Mouse (Mus musculus) thymus, adult 2 months (tissue): ENCODE results near the gene Ppfia4. TPM values are rescaled to one million over a fixed set of nuclear protein-coding genes. Genes with fewer than 3 reads are reported as not detected.

Experiments used
- DNase-seq: peaks from one replicate; pipeline ENCODE4 v3.0.0; 2021
- H3K27ac ChIP-seq: fragments of 200-500 bp; 2 replicates; pipeline ENCODE4 v1.5.1; 2012; ENCODE audit warnings: low read length, control low read depth; ENCODE audit not compliant: control insufficient read depth, insufficient read depth
- H3K27me3 ChIP-seq: fragments of 200-500 bp; 2 replicates; pipeline ENCODE4 v1.6.1; 2012; ENCODE audit warnings: mild to moderate bottlenecking, low read length, moderate library complexity, mixed read lengths; ENCODE audit not compliant: control insufficient read depth, insufficient read depth
- H3K36me3 ChIP-seq: fragments of 200-500 bp; 2 replicates; pipeline ENCODE4 v1.6.1; 2012; ENCODE audit warnings: mild to moderate bottlenecking, low read length, moderate library complexity; ENCODE audit not compliant: control insufficient read depth, insufficient read depth
- H3K4me1 ChIP-seq: fragments of 200-500 bp; replicated peaks from 2 replicates; pipeline ENCODE4 v1.6.1; 2012; ENCODE audit warnings: low read length; ENCODE audit not compliant: control insufficient read depth, insufficient read depth
- H3K4me3 ChIP-seq: fragments of 200-500 bp; 2 replicates; pipeline ENCODE4 v1.5.1; 2012; ENCODE audit warnings: mild to moderate bottlenecking, low read length, control low read depth, moderate library complexity; ENCODE audit not compliant: control insufficient read depth, insufficient read depth
- CTCF ChIP-seq: fragments of 200-500 bp; IDR thresholded peaks from 2 replicates; pipeline ENCODE4 v1.5.1; 2012; ENCODE audit warnings: mild to moderate bottlenecking, control low read depth, low read length, moderate library complexity, borderline replicate concordance; ENCODE audit not compliant: control insufficient read depth, poor library complexity, insufficient read depth; ENCODE audit errors: extremely low read depth
- POLR2A ChIP-seq: fragments of 200-500 bp; IDR thresholded peaks from 2 replicates; pipeline ENCODE4 v1.6.1; 2012; ENCODE audit warnings: mild to moderate bottlenecking, low read length, control low read depth, moderate library complexity; ENCODE audit not compliant: control insufficient read depth, poor library complexity, insufficient read depth; ENCODE audit errors: extremely low read depth
- WGBS: fragments of 180-500 bp; shearing (Covaris S2); methylation state at CpG from one replicate; pipeline ENCODE4 v1.1.7; 2018; 5-methylcytosine and 5-hydroxymethylcytosine counted together
- polyA plus RNA-seq: library from polyadenylated mRNA; depleted of rRNA; stranded (reverse); fragments of >200 nt; gene quantifications from 2 replicates; pipeline ENCODE4 v1.2.3, GENCODE M21; 2012

Ppfia4 gene
- polyA plus RNA-seq, 1 experiment = 17.2 TPM

GRCm38 (mm10) chr1:134320691-134321301 lies 11.9 kb downstream of the Ppfia4 start:
- H3K27ac ChIP-seq = no peak overlapping the region
- H3K36me3 ChIP-seq = no peaks in the 10 kb centered on the region
- WGBS = 87% methylated on average over 14 of the region's 14 CpGs
- no peak for DNase-seq
- no peak overlapping the region for H3K4me3 ChIP-seq
- TF ChIP-seq CTCF (no peak), POLR2A (no peak)
- no peaks in the 10 kb centered on the region for H3K27me3 ChIP-seq
- H3K4me1 ChIP-seq = peaks cover 6% of the 10 kb centered on the region

DNA sequence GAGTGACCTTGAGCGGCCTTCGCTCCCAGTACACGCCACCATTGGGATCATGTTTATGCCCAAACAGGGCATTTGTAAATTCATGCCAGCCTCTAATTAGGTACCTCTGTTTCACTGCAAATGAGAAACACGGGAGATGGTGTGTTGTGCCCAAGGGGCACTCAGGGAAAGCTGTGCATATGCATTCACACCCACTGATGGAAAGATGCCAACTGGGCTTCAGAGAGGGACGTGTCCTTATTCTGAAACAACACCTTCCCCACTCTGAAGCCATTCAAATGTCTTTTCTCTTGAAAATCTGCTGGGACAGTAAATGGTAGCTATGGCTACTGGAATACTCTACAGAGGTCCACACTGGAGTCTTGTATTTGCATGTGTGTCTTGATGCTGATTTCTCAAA lies 14.5 kb downstream of the Ppfia4 start:
- no peak for DNase-seq
- Histone ChIP-seq H3K4me3 (no peak overlapping the region), H3K27me3 (no peaks in the 10 kb centered on the region), H3K36me3 (no peaks in the 10 kb centered on the region), H3K27ac (no peak overlapping the region), H3K4me1 (0 out of 2 replicates have a peak, but pooled peaks cover 2% of the 10 kb centered on the region)
- no peak for TF ChIP-seq CTCF
- TF ChIP-seq POLR2A = no peak
- whole genome bisulfite sequencing = 92% methylated on average over 5 of the region's 5 CpGs

DNA sequence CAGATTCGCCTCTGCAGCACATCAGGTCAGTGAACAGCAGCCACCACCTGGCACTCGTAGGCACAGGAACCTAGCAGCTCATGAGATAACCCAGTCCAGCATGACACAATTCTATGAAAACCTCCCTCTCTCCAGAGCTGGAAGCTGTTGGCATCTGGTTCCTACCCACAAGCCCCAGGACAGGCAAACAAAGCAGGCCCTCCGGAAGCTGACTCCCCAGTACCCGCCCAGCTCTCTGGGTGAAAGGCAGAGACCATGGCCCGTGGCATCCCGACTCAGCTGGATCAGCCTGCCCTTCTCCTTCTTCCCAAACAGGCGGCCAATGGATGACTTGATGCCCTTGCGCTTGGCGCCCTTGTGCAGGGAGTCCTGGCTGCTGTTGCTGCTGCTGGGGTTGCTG lies 16.4 kb downstream of the Ppfia4 start:
- no peak for DNase-seq
- WGBS = 93% methylated on average over 9 of the region's 9 CpGs
- Histone ChIP-seq H3K4me1 (0 out of 2 replicates have a peak, but pooled peaks cover 2% of the 10 kb centered on the region), H3K36me3 (no peaks in the 10 kb centered on the region), H3K27ac (no peak overlapping the region), H3K27me3 (no peaks in the 10 kb centered on the region), H3K4me3 (no peak overlapping the region)
- TF ChIP-seq CTCF = no peak
- TF ChIP-seq POLR2A = no peak

DNA sequence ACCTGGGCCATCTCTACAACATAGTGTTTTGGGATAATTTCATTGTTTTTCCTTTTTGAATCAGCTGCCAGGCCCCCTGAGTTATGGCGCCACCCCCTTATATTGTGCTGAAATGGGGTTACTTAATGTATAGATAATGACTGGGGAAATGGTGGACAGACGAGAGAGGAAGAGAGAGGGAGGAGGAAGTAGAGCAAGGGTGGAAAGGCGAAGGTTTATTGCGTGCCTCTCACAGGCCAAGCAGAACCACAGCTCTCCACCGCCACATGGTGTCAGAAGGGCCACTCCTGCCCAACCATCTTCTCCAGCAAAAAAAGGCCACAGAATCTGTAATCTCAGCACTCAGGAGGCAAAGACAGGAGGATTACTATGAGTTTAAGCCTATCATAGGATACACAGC lies 17.5 kb downstream of the Ppfia4 start:
- Histone ChIP-seq H3K4me1 (0 out of 2 replicates have a peak, but pooled peaks cover 2% of the 10 kb centered on the region), H3K27ac (no peak overlapping the region), H3K36me3 (no peaks in the 10 kb centered on the region), H3K4me3 (no peak overlapping the region), H3K27me3 (no peaks in the 10 kb centered on the region)
- no peak for TF ChIP-seq CTCF
- no peak for DNase-seq
- whole genome bisulfite sequencing = 76% methylated on average over 5 of the region's 5 CpGs

DNA sequence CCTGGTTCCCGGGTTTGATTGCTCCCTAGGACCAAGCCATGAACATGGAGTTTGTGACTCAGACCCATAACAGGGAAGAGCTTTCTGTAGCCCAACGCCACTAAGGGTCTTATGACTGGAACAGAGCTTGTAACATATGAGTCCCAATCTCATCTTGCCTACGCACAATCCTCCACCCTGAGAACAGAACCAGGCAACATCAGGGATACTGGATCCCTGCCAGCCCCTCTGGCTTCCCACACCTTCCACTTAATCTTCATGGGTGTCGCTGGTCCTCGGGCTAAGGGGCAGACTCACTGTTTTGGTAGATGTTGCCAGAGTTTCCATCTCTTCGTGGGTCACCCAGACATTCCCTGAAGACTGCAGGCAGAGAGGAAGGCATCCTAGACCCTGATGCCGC lies 21.0 kb downstream of the Ppfia4 start:
- WGBS = 92% methylated on average over 7 of the region's 7 CpGs
- no peak for DNase-seq

GRCm38 (mm10) chr1:134310729-134311128 lies 22.0 kb downstream of the Ppfia4 start:
- H3K4me3 ChIP-seq = no peak overlapping the region
- no peaks in the 10 kb centered on the region for H3K27me3 ChIP-seq
- no peak for TF ChIP-seq CTCF
- TF ChIP-seq POLR2A = no peak
- no peak overlapping the region for H3K27ac ChIP-seq
- peaks cover 3% of the 10 kb centered on the region for H3K4me1 ChIP-seq
- H3K36me3 ChIP-seq = no peaks in the 10 kb centered on the region
- 99% methylated on average over 3 of the region's 3 CpGs for WGBS
- DNase-seq = no peak

More for the DNA sequence above, 21.0 kb downstream of the Ppfia4 start:
- Histone ChIP-seq H3K27ac (no peak overlapping the region), H3K4me3 (no peak overlapping the region), H3K36me3 (no peaks in the 10 kb centered on the region), H3K4me1 (peaks cover 3% of the 10 kb centered on the region), H3K27me3 (no peaks in the 10 kb centered on the region)
- no peak for TF ChIP-seq POLR2A
- TF ChIP-seq CTCF = no peak

DNA sequence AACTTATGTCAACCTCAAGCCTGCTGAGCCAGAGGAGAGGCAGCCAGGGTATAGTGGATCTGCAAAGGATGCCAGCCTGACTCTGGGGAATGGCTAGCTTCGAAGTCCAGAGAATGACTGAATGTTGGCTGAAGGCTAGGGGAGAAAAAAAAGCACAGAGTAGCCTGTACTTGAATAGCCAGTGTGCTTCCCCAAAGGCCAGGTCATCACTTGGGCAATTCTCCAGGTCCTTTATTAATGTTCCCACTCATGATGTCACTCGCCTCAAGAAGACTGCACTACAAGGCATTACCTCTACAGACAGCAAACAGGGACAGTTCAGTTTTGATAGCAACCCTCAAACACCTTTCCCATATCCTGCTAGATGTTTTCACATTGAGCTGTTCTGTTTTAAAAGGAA lies 22.4 kb downstream of the Ppfia4 start:
- no peaks in the 10 kb centered on the region for H3K36me3 ChIP-seq
- TF ChIP-seq POLR2A (no peak), CTCF (no peak)
- no peak overlapping the region for H3K27ac ChIP-seq
- no peaks in the 10 kb centered on the region for H3K27me3 ChIP-seq
- H3K4me3 ChIP-seq = no peak overlapping the region
- 96% methylated on average over 2 of the region's 2 CpGs for WGBS
- DNase-seq = no peak
- H3K4me1 ChIP-seq = peaks cover 3% of the 10 kb centered on the region
